Mouse (Mus musculus) heart, embryonic 16.5 days (tissue): ENCODE data around the gene Slamf8. TPM values are rescaled to one million over a fixed set of nuclear protein-coding genes. Genes with fewer than 3 reads are reported as not detected.

ENCODE experiments used
- ATAC-seq: fragments of 200-750 bp; cut with Nextera tagmentation; replicated peaks from 2 replicates; pipeline ENCODE4 v1.8.0; 2017; ENCODE audit warnings: moderate number of reproducible peaks; ENCODE audit not compliant: insufficient read depth, low FRiP score; ENCODE audit errors: extremely low read depth
- H3K27ac ChIP-seq: fragments of 300-500 bp; sonication (generic); 2 replicates; pipeline ENCODE4 v1.5.1; 2014; ENCODE audit warnings: mild to moderate bottlenecking, low read length, control low read depth, moderate library complexity
- H3K27me3 ChIP-seq: fragments of 300-500 bp; sonication (generic); 2 replicates; pipeline ENCODE4 v1.6.1; 2014; ENCODE audit warnings: low read length, mixed read lengths; ENCODE audit not compliant: control insufficient read depth, insufficient read depth
- H3K36me3 ChIP-seq: fragments of 300-500 bp; sonication (generic); 2 replicates; pipeline ENCODE4 v1.6.1; 2014; ENCODE audit not compliant: control insufficient read depth, insufficient read depth
- H3K4me1 ChIP-seq: fragments of 300-500 bp; sonication (generic); 2 replicates; pipeline ENCODE4 v1.6.1; 2014; ENCODE audit warnings: low read length, mixed read lengths; ENCODE audit not compliant: control insufficient read depth, insufficient read depth
- H3K4me2 ChIP-seq: fragments of 300-500 bp; sonication (generic); 2 replicates; pipeline ENCODE4 v1.6.1; 2014; ENCODE audit warnings: low read depth, mild to moderate bottlenecking, control low read depth, low read length
- H3K4me3 ChIP-seq: fragments of 300-500 bp; sonication (generic); 2 replicates; pipeline ENCODE4 v1.5.1; 2014; ENCODE audit warnings: mild to moderate bottlenecking, control low read depth, low read length
- H3K9ac ChIP-seq: fragments of 300-500 bp; sonication (generic); 2 replicates; pipeline ENCODE4 v1.6.1; 2014; ENCODE audit warnings: low read length, control low read depth
- H3K9me3 ChIP-seq: fragments of 300-500 bp; sonication (generic); replicated peaks from 2 replicates; pipeline ENCODE4 v1.6.1; 2016; ENCODE audit warnings: low read length; ENCODE audit not compliant: control insufficient read depth
- WGBS: fragments of 180-500 bp; shearing (Covaris S2); extraction: QIAGEN DNeasy Blood & Tissue Kit; methylation state at CpG from one replicate; pipeline ENCODE4 v1.1.7; 2014; 5-methylcytosine and 5-hydroxymethylcytosine counted together
- polyA plus RNA-seq: library from polyadenylated mRNA; unstranded; fragments of >200 nt; fragmentation: Nextera tagmentation; extraction: Ambion mirVana; gene quantifications from 2 replicates; pipeline ENCODE4 v1.2.1, GENCODE M21; 2015

The Slamf8 gene
- polyA plus RNA-seq: 0.35 TPM in 2 replicates

DNA sequence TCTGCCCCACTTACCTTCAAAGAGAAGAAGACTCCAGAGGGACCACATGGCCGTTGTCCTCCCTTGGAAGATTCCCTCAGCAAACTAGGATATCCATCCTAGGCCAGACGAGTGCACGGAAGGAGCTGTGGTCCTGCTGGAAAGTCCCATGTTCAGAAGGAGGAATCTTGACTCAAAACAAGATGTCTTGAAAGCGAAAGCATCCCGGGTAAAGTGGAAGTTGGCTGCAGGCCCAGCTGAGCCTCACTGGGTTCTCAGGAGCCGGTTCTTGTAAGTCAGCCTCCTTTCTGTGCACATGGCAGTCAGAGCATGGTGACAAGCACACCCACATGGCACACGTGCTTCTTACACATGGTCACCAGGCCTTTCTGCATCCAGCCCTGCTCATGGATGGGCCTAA is at the start of gene Slamf8:
Gene Slamf8 (minus strand): TSS at position 184 of the 400 bp plus-strand sequence.
- no peak for ATAC-seq
- H3K4me1 ChIP-seq: no peaks in the 10 kb centered on the region
- peaks cover 9% of the 10 kb centered on the region for H3K27me3 ChIP-seq
- H3K4me3 ChIP-seq: no peak within 1 kb of the TSS
- no peaks in the 10 kb centered on the region for H3K9me3 ChIP-seq
- no peaks in the 10 kb centered on the region for H3K36me3 ChIP-seq
- no peak within 1 kb of the TSS for H3K27ac ChIP-seq
- 66% methylated on average over 7 of the region's 7 CpGs for WGBS
- H3K4me2 ChIP-seq: no peak within 1 kb of the TSS
- no peak within 1 kb of the TSS for H3K9ac ChIP-seq

GRCm38 (mm10) chr1:172638781-172639180 is 48.4 kb upstream of the Slamf8 start:
- Histone ChIP-seq H3K4me3 (no peak overlapping the region), H3K9ac (no peak overlapping the region), H3K27me3 (no peaks in the 10 kb centered on the region), H3K27ac (peak overlapping the region; percentile 61), H3K4me1 (peaks cover 9% of the 10 kb centered on the region), H3K9me3 (no peaks in the 10 kb centered on the region), H3K4me2 (no peak overlapping the region), H3K36me3 (no peaks in the 10 kb centered on the region)
- whole genome bisulfite sequencing: 11% methylated on average over 2 of the region's 2 CpGs
- ATAC-seq: peak; percentile 67; the same call in 1 of the 2 replicates

DNA sequence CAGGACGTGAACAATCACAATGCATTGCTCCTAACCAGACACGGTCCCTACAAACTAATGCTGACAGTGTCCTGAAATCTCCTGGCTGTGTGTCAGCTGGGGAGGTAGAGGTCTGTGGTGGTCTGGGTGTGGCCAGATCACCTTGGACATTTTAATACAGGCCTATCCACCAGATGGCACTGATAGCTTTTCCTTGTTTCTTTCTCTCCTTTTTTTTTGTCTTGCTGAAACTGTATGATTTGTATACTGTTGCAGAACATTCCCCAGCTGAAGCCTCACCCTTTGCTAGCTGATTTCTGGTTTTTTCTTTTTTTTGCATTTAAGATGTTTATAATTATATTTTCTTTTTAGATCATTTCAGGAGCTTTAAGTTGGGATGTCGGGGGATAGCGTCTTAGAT is 47.4 kb upstream of the Slamf8 start:
- H3K36me3 ChIP-seq: no peaks in the 10 kb centered on the region
- H3K27ac ChIP-seq: no peak overlapping the region
- H3K4me1 ChIP-seq: peaks cover 7% of the 10 kb centered on the region
- no peaks in the 10 kb centered on the region for H3K27me3 ChIP-seq
- no peak for ATAC-seq
- H3K9me3 ChIP-seq: no peaks in the 10 kb centered on the region
- H3K4me3 ChIP-seq: no peak overlapping the region
- H3K4me2 ChIP-seq: no peak overlapping the region
- no peak overlapping the region for H3K9ac ChIP-seq
- WGBS: 60% methylated on average over 4 of the region's 4 CpGs

DNA sequence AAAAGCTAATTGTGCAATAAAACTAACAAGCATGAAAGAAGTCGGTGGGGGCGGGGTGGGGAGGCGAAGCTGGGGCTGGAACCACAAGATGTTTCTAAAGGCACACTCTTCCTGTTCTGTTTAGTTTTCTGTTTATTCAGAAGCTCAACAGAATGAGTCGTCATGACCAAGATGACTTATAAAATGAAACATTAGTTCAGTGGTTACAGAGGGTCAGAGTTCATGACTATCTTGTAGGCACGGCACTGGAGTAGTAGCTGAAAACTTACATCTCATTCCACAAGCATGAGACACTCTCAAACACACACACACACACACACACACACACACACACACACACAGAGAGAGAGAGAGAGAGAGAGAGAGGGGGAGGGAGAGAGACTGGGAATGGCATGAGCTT is 45.9 kb upstream of the Slamf8 start:
- Histone ChIP-seq H3K4me2 (no peak overlapping the region), H3K9ac (no peak overlapping the region), H3K4me3 (no peak overlapping the region), H3K9me3 (no peaks in the 10 kb centered on the region), H3K36me3 (no peaks in the 10 kb centered on the region), H3K4me1 (peaks cover 9% of the 10 kb centered on the region), H3K27ac (no peak overlapping the region), H3K27me3 (no peaks in the 10 kb centered on the region)
- 75% methylated on average over 5 of the region's 5 CpGs for WGBS
- ATAC-seq: no peak

GRCm38 (mm10) chr1:172635258-172635657 is 44.9 kb upstream of the Slamf8 start:
- WGBS: 38% methylated on average over 4 of the region's 4 CpGs
- no peak for ATAC-seq
- Histone ChIP-seq H3K27me3 (no peaks in the 10 kb centered on the region), H3K9ac (no peak overlapping the region), H3K4me3 (no peak overlapping the region), H3K27ac (no peak overlapping the region), H3K4me1 (peaks cover 9% of the 10 kb centered on the region), H3K9me3 (no peaks in the 10 kb centered on the region), H3K4me2 (0 out of 2 replicates have a peak overlapping the region, but pooled peaks have one; percentile 1), H3K36me3 (no peaks in the 10 kb centered on the region)

- H3K27me3 ChIP-seq: no peaks in the 10 kb centered on the region
- H3K9ac ChIP-seq: no peak overlapping the region
- 84% methylated on average over 2 of the region's 2 CpGs for WGBS
- no peak overlapping the region for H3K4me3 ChIP-seq
- no peaks in the 10 kb centered on the region for H3K36me3 ChIP-seq
- ATAC-seq: no peak
- H3K27ac ChIP-seq: no peak overlapping the region
- H3K4me1 ChIP-seq: peaks cover 9% of the 10 kb centered on the region
- no peak overlapping the region for H3K4me2 ChIP-seq
- no peaks in the 10 kb centered on the region for H3K9me3 ChIP-seq
Measured at GRCm38 (mm10) chr1:172634136-172634535, 43.8 kb upstream of the Slamf8 start.

- Histone ChIP-seq H3K9ac (peak within 1 kb of the TSS; percentile 93), H3K4me1 (peaks cover 5% of the 10 kb centered on the region; the same call in 1 of the 2 replicates), H3K27me3 (no peaks in the 10 kb centered on the region), H3K36me3 (no peaks in the 10 kb centered on the region), H3K4me2 (peak within 1 kb of the TSS; percentile 85), H3K27ac (peak within 1 kb of the TSS; percentile 97), H3K9me3 (no peaks in the 10 kb centered on the region), H3K4me3 (peak within 1 kb of the TSS; percentile 85)
- under 1% methylated on average over 53 of the region's 53 CpGs for WGBS
- peak; percentile 99 for ATAC-seq
Measured at GRCm38 (mm10) chr1:172632451-172633326, 42.3 kb upstream of the Slamf8 start, which contains the start of gene Dusp23. Gene Dusp23 (minus strand): TSS chr1:172632962.

DNA sequence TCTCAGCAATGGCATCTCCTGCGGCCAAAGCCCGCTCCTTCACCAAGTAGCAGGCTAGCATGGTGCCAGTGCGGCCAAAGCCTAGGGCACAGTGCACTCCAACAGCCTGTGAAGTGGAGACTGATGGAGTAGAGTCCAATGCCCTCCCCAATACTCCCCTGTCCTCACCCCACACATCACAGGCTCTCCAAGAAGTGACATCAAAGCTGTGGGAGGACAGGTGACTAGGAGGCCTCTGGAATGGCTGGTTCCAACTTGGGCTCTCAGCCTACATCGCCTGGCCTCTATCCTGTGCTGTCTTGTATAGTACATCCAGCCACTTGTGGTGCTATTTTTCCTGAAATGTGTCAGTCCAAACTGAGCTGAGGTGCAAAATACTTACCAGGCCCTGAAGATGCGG is 41.4 kb upstream of the Slamf8 start:
- no peak for ATAC-seq
- Histone ChIP-seq H3K4me3 (no peak overlapping the region), H3K27me3 (no peaks in the 10 kb centered on the region), H3K27ac (no peak overlapping the region), H3K4me2 (no peak overlapping the region), H3K9ac (no peak overlapping the region), H3K4me1 (peaks cover 5% of the 10 kb centered on the region; the same call in 1 of the 2 replicates), H3K36me3 (no peaks in the 10 kb centered on the region), H3K9me3 (no peaks in the 10 kb centered on the region)
- 87% methylated on average over 5 of the region's 5 CpGs for WGBS

- WGBS: 60% methylated on average over 7 of the region's 7 CpGs
- Histone ChIP-seq H3K9ac (no peak overlapping the region), H3K27ac (no peak overlapping the region), H3K9me3 (no peaks in the 10 kb centered on the region), H3K4me1 (peaks cover 3% of the 10 kb centered on the region; the same call in 1 of the 2 replicates), H3K36me3 (no peaks in the 10 kb centered on the region), H3K4me2 (no peak overlapping the region), H3K4me3 (no peak overlapping the region), H3K27me3 (no peaks in the 10 kb centered on the region)
- no peak for ATAC-seq
Measured at GRCm38 (mm10) chr1:172629831-172630230, 39.5 kb upstream of the Slamf8 start.
